Mouse (Mus musculus) frontal cortex, adult (tissue): ENCODE results near the gene Cpm.
A peak's percentile ranks its signal among the peaks of the same experiment; 100 is the strongest.

Experiments used
- ATAC-seq: cut with Nextera tagmentation; 2 replicates; pipeline ENCODE4 v1.9.2; 2017; ENCODE audit warnings: mild to moderate bottlenecking, moderate library complexity, mixed read lengths; ENCODE audit not compliant: low TSS enrichment

Gene Cpm

GRCm38 (mm10) chr10:117662316-117663055 is 33.2 kb downstream of the Cpm start:
- no peak for ATAC-seq

DNA sequence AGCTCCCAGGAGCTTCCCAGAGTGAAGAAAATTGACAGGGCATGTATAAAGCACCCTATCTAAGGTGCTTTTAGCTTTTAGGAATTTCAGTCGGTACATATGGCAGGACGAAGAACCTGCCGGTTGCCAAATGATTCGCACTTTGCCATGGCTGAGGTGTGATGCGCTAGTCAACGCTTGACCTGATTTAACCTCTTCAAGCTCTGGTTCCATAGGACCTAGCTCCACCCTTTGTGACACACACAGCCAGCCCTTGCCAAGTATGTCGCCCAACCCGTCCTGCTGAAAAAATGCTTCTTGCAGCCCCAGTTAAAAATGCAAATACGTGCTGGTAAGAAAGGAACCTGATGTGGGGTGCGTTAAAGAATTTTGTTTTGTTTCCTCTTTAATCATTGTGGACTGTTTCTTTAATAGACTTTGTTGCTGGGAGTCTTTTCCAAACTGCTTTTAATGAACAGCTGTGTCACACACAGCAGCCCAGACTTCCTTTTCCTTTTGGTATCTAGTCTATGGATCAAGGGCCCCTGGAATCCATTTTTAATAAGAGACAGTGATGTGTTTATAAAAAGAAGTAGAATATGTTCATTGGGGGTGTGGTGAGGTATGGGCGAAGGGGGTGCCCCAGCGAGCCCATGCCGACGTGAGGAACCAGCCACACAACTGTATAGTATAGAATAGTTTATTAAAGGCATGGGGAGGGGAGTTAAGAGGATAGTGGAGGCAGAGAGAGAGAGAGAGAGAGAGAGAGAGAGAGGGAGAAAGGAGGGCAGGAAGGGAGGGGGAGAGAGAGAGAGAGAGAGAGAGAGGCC is 34.0 kb downstream of the Cpm start:
- no peak for ATAC-seq

DNA sequence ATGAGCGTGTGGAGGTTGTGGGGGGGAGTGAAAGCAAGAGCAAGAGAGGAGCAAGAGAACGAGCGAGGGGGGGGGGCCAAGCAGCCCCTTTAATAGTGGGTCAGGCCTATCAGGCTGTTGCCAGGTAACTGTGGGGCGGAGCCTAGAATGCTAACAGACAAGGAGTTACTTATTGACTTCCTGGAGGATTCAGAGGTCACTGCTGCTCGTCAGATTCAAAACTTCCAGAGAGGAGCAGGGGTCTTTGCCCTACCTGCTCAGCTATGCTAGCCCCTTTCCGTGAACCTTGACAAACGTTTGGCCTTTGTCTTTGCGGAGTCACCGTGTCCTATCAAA is 34.5 kb downstream of the Cpm start:
- ATAC-seq, result no peak

- no peak for ATAC-seq
These were observed 35.1 kb downstream of the Cpm start for GRCm38 (mm10) chr10:117664208-117664925.

GRCm38 (mm10) chr10:117664926-117665209 is 35.6 kb downstream of the Cpm start:
- ATAC-seq, result no peak

DNA sequence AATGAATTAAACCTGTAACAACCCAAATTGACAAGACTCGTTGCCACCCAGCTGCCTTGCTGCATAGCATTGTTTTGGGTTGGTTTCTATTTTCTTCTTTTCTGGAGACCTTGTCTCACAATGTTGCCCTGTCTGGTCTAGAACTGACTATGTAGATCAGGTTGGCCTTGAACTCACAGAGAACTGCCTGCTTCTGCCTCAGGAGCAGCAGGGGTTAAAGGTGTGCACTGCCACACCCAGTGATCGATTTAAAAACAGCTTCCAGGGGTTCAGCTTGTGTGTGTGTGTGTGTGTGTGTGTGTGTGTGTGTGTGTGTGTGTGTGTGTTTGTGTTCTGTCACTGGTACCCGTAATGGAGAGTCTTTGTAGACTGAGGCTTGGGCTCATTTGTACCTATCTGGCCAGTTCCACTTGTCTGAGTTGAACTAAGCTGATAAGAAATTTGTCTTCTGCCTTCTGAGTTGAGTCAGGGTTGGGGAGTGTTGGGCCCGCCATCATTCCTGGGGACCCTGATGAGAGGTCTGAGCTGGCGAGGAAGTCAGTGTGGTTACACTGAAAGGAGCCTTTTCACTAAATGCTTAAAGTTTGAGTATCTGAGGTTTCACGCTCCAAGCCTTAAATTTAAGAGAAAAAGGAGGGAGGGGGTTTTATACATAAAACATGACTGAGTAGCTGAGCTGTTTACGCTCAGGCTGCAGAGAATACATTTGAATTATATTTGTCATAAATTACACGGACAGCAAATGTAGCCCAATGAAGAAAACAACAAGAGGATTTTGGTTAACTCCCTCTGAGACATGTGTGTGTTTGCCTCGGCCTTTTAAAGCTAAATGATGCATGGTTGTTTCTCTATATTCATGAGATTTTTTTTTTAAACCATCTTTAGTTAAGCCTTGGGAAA is 36.3 kb downstream of the Cpm start:
- no peak for ATAC-seq

DNA sequence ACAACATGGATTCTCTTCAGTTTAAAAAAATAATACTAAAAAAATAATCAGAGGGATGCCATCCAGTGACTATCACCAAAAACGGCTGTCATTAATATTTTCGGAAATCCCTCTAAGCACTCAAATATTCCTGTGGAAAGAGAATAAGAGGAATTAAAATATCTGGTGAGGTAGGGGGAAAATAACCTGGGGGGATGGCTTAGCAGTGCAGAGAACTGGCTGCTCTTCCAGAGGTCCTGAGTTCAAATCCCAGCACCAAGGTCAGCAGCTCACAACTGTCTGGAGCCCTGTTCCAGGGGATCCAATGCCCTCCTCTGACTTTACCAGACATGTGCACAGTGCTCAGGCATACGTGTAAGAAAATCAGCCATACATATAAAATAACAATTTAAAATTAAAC is 37.1 kb downstream of the Cpm start:
- ATAC-seq, result no peak

DNA sequence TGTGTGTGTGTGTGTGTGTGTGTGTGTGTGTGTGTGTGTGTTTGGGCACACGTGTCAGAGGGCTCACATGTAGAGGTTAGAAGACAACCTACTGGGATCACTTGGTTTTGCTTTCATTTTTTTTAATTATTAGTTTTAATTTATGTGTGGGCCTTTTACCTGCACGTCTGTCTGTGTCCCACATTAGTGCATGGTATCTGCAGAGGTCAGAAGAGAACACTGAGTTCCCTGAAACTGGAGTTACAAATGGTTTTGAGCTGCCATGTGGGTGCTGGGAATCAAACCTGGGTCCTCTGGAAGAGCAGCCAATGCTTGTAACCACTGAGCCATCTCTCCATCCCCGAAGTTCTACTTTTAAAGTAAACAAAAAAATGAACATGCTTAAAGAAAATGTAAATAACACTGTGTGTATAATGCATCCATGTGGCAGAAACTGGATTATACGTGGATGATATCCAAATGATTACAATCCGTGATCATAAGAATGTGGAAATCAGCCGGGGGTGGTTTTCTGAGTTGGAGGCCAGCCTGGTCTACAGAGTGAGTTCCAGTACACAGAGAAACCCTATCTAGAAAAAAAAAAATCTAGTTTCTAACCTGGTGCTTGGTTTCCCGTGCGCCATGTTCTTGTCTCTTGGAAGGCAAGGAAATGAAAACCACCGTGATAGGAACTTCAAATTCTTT is 37.8 kb downstream of the Cpm start:
- no peak for ATAC-seq

DNA sequence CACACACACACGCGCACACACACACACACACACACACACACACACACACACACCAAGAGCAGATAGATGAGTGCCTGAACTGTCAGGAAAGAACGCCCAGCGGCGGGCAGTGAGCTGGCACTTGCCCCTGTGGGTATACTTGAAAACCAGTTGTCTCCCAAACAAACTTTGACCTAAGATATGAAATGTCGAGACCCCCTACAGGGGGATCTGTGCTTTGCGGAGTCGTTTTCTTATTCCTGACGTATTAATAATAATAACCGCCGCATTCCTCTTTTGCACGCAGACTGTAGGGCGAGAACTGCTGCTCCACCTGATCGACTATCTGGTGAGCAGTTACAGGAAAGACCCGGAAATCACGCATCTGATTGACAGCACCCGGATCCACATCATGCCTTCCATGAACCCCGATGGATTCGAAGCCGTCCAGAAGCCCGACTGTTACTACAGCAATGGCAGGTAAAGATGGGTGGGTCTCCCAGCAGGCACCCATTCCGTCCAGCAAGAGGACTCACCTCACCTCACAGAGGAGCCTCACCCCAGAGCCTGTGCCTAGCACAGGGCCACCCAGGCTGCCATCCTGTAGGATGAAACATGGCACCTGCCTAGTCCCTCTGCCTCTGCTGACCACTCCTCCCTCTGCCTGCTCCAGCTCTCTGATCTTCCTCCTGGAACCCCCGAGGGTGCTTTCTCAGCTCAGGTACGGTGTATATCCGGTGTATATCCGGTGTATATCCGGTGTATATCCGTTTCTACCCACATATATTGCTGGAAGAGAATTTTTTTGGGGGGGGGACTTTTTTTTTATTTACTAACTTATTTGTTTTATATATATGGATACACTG is 38.6 kb downstream of the Cpm start:
- no peak for ATAC-seq

GRCm38 (mm10) chr10:117668546-117669300 is 39.4 kb downstream of the Cpm start:
- ATAC-seq, result no peak

- ATAC-seq, result no peak
These were observed 40.3 kb downstream of the Cpm start for GRCm38 (mm10) chr10:117669449-117670090.

DNA sequence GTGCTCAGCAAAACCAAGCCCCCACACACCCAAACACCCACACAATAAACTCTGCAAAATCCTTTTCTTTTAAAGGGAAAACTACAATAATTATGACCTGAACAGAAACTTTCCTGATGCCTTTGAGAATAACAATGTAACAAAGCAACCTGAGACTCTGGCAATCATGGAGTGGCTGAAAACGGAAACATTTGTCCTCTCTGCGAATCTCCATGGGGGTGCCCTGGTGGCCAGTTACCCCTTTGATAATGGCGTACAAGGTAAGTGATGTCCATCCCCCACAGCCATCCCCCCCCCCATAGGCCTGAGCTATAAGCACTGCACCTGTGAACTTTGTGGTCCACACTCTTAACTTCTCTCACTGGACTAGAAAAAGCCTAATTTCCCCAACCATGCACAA is 40.8 kb downstream of the Cpm start:
- no peak for ATAC-seq

DNA sequence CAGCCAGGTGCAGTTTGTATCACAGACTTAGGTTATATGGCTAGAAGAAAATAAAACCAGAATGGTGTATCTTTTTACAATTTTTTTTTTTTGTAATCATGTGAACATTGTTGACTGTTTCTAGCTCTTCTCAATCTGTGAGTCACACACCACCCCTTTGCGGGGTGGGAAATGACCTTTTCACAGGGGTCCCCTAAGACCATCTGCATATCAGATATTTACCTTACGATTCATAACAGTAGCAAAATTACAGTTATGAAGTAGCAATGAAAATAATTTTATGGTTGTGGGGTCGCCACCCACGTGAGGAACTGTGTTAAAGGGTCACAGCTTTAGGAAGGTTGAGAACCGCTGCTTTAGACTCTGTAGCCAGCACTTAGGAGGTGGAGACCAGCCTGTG is 41.5 kb downstream of the Cpm start:
- ATAC-seq, result no peak

- ATAC-seq, result no peak
These were observed 42.0 kb downstream of the Cpm start for GRCm38 (mm10) chr10:117671266-117671665.

- no peak for ATAC-seq
These were observed 42.8 kb downstream of the Cpm start for GRCm38 (mm10) chr10:117671930-117672666.

GRCm38 (mm10) chr10:117672693-117673092 is 43.4 kb downstream of the Cpm start:
- 0 out of 2 replicates have a peak, but pooled peaks have one; percentile 8 for ATAC-seq

DNA sequence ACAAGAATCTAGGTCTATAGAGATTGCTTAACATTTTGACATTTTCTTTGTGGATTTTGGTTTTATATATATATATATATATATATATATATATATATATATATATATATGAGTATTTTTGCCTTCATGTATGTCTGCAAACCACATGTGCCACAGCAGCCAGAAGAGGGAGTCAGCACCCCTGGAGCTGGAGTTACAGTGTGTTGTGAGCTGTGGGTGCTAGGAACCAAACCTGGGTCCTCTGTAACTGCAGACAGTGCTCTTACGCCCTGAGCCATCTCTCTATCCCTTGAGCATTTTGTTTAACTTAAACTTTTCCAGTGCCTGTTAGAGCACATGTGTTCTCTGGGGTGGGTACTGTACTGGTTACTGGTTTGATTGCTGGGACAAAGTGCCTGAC is 44.6 kb downstream of the Cpm start:
- ATAC-seq, result no peak

DNA sequence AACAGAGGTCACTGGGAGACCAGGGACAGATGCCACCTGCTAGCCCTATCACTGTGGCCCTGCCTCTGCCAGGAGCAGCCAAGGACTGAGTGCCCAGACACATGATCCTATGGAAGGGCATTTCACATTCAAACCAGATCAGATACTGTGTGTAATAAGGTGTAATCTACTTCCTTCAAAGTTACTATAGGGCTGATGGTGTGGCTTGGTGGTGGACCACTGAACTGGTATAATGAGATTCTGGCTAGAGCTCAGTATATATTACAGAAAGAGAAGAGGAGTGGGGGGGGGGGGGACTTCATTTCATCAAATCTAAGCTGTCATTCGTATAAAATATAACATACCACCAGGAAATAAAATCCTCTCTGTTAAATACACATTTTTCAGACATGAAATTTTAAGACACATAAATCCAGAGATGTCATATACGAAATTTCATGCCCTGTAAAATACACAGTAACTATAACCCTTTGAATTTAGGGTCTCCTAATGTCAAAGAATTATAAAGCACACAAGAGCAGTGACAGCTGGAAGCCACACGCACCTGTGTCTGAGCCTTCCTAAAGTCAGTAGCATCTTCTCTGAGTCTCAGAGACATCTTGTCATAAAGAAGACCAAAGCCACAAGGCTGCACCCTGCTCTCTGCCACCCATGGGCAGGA is 45.2 kb downstream of the Cpm start:
- no peak for ATAC-seq
